Mouse (Mus musculus) MEL (cell line): ENCODE measurements around the gene Rgma. TPM values are rescaled to one million over a fixed set of nuclear protein-coding genes. Genes with fewer than 3 reads are reported as not detected.

Experiments
- DNase-seq: peaks from one replicate; pipeline ENCODE4 v3.0.0; 2011; ENCODE audit warnings: low read depth, low spot score
- H3K27ac ChIP-seq: 2 replicates; pipeline ENCODE4 v1.5.1; 2012; ENCODE audit warnings: low read depth, mild to moderate bottlenecking, control low read depth, low read length, moderate library complexity; ENCODE audit not compliant: control insufficient read depth
- H3K27me3 ChIP-seq, 2 experiments: fragments of 150-350 bp in 1 of 2; sonication (generic) in 1 of 2; 2 replicates each; pipeline ENCODE4 v1.6.1; 2012; ENCODE audit warnings: low read length in 2 of 2, mild to moderate bottlenecking in 2 of 2, improper control_type of control experiment in 1 of 2, moderate library complexity in 1 of 2; ENCODE audit not compliant: insufficient read depth in 2 of 2, control insufficient read depth in 1 of 2
- H3K36me3 ChIP-seq, 2 experiments: 2 replicates each; pipeline ENCODE4 v1.6.1; 2012 to 2014; ENCODE audit warnings: low read length in 2 of 2, improper control_type of control experiment in 1 of 2, inconsistent platforms in 1 of 2, mild to moderate bottlenecking in 1 of 2; ENCODE audit not compliant: insufficient read depth in 2 of 2, control insufficient read depth in 1 of 2
- H3K4me1 ChIP-seq, 2 experiments: fragments of 150-350 bp in 1 of 2; sonication (generic) in 1 of 2; 2 replicates each; pipeline ENCODE4 v1.6.1; 2012; ENCODE audit warnings: low read length in 2 of 2, improper control_type of control experiment in 1 of 2, mild to moderate bottlenecking in 1 of 2; ENCODE audit not compliant: insufficient read depth in 2 of 2, control insufficient read depth in 1 of 2
- H3K4me3 ChIP-seq, 2 experiments: fragments of 150-350 bp in 1 of 2; sonication (generic) in 1 of 2; 2 replicates each; pipeline ENCODE4 v1.5.1; 2012; ENCODE audit warnings: low read depth in 2 of 2, low read length in 2 of 2, mild to moderate bottlenecking in 2 of 2, moderate library complexity in 2 of 2, control low read depth in 1 of 2, improper control_type of control experiment in 1 of 2; ENCODE audit not compliant: control insufficient read depth in 1 of 2, insufficient read depth in 1 of 2
- H3K79me2 ChIP-seq: 2 replicates; pipeline ENCODE4 v1.6.1; 2012; ENCODE audit warnings: mild to moderate bottlenecking, low read length, moderate library complexity; ENCODE audit not compliant: control insufficient read depth, poor library complexity, insufficient read depth
- H3K9ac ChIP-seq: 2 replicates; pipeline ENCODE4 v1.6.1; 2012; ENCODE audit warnings: low read depth, mild to moderate bottlenecking, control low read depth, low read length, moderate library complexity; ENCODE audit not compliant: control insufficient read depth, poor library complexity, severe bottlenecking
- H3K9me3 ChIP-seq: fragments of 150-350 bp; sonication (generic); replicated peaks from 2 replicates; pipeline ENCODE4 v1.6.1; 2012; ENCODE audit warnings: mild to moderate bottlenecking, low read length, improper control_type of control experiment, moderate library complexity; ENCODE audit not compliant: insufficient read depth
- BHLHE40 ChIP-seq: IDR thresholded peaks from 2 replicates; pipeline ENCODE4 v1.6.1; 2012; ENCODE audit warnings: low read depth, mild to moderate bottlenecking, inconsistent platforms, low read length, improper control_type of control experiment, borderline replicate concordance
- CTCF ChIP-seq, 3 experiments: IDR thresholded peaks in 2 of 3; conservative IDR thresholded peaks in 1 of 3; 2 replicates each; pipeline ENCODE4 v1.5.1; 2011 to 2012; ENCODE audit warnings: low read length in 3 of 3, low read depth in 2 of 3, mild to moderate bottlenecking in 2 of 3, improper control_type of control experiment in 1 of 3, inconsistent platforms in 1 of 3, mixed read lengths in 1 of 3, moderate library complexity in 1 of 3; ENCODE audit not compliant: control insufficient read depth in 1 of 3, insufficient read depth in 1 of 3, poor library complexity in 1 of 3, severe bottlenecking in 1 of 3
- E2F4 ChIP-seq: IDR thresholded peaks from 2 replicates; pipeline ENCODE4 v1.6.1; 2011; ENCODE audit warnings: low read depth, low read length, improper control_type of control experiment, borderline replicate concordance
- HCFC1 ChIP-seq: IDR thresholded peaks from 2 replicates; pipeline ENCODE4 v1.6.1; 2012; ENCODE audit warnings: low read depth, mild to moderate bottlenecking, inconsistent platforms, low read length, improper control_type of control experiment, moderate library complexity
- JUND ChIP-seq: IDR thresholded peaks from 2 replicates; pipeline ENCODE4 v1.6.1; 2011; ENCODE audit warnings: low read depth, mild to moderate bottlenecking, improper control_type of control experiment, low read length
- MAFK ChIP-seq: IDR thresholded peaks from 2 replicates; pipeline ENCODE4 v1.6.1; 2011; ENCODE audit warnings: low read depth, mild to moderate bottlenecking, low read length, improper control_type of control experiment, borderline replicate concordance
- MAX ChIP-seq: IDR thresholded peaks from 2 replicates; pipeline ENCODE4 v1.6.1; 2011; ENCODE audit warnings: low read length, improper control_type of control experiment
- MEF2A ChIP-seq: IDR thresholded peaks from 2 replicates; pipeline ENCODE4 v1.6.1; 2014; ENCODE audit warnings: low read depth, mild to moderate bottlenecking, inconsistent platforms, low read length, improper control_type of control experiment; ENCODE audit not compliant: poor library complexity, insufficient replicate concordance, severe bottlenecking; ENCODE audit errors: extremely low read depth
- MXI1 ChIP-seq: IDR thresholded peaks from 2 replicates; pipeline ENCODE4 v1.6.1; 2011; ENCODE audit warnings: mild to moderate bottlenecking, low read depth, low read length, improper control_type of control experiment
- MYB ChIP-seq: IDR thresholded peaks from 2 replicates; pipeline ENCODE4 v1.6.1; 2011; ENCODE audit warnings: mild to moderate bottlenecking, low read depth, low read length, improper control_type of control experiment
- MYC ChIP-seq: IDR thresholded peaks from 2 replicates; pipeline ENCODE4 v1.6.1; 2011; ENCODE audit warnings: low read depth, mild to moderate bottlenecking, low read length, improper control_type of control experiment, moderate library complexity
- NELFE ChIP-seq: IDR thresholded peaks from 2 replicates; pipeline ENCODE4 v1.6.1; 2011; ENCODE audit warnings: low read depth, low read length, improper control_type of control experiment
- NRF1 ChIP-seq: IDR thresholded peaks from 2 replicates; pipeline ENCODE4 v1.6.1; 2014; ENCODE audit warnings: low read depth, mild to moderate bottlenecking, inconsistent platforms, low read length, improper control_type of control experiment, moderate library complexity; ENCODE audit not compliant: poor library complexity, insufficient read depth, severe bottlenecking
- RCOR1 ChIP-seq: IDR thresholded peaks from 2 replicates; pipeline ENCODE4 v1.6.1; 2012; ENCODE audit warnings: low read depth, mild to moderate bottlenecking, inconsistent platforms, low read length, improper control_type of control experiment
- SIN3A ChIP-seq: IDR thresholded peaks from 2 replicates; pipeline ENCODE4 v1.6.1; 2012; ENCODE audit warnings: low read length, improper control_type of control experiment, inconsistent platforms
- TAL1 ChIP-seq: IDR thresholded peaks from 2 replicates; pipeline ENCODE4 v1.6.1; 2012; ENCODE audit warnings: mild to moderate bottlenecking, inconsistent platforms, low read length, moderate library complexity, mixed read lengths
- USF2 ChIP-seq, 2 experiments: IDR thresholded peaks; 2 replicates each; pipeline ENCODE4 v1.6.1; 2011 to 2012; ENCODE audit warnings: improper control_type of control experiment in 2 of 2, low read length in 2 of 2, borderline replicate concordance in 1 of 2, inconsistent platforms in 1 of 2, low read depth in 1 of 2, mild to moderate bottlenecking in 1 of 2; ENCODE audit not compliant: insufficient read depth in 1 of 2
- ZC3H11A ChIP-seq: IDR thresholded peaks from 2 replicates; pipeline ENCODE4 v1.6.1; 2012; ENCODE audit warnings: low read depth, mild to moderate bottlenecking, inconsistent platforms, low read length, improper control_type of control experiment
- ZKSCAN1 ChIP-seq: IDR thresholded peaks from 2 replicates; pipeline ENCODE4 v1.6.1; 2012; ENCODE audit warnings: low read depth, mild to moderate bottlenecking, inconsistent platforms, low read length, improper control_type of control experiment, moderate library complexity
- ZMIZ1 ChIP-seq: IDR thresholded peaks from 2 replicates; pipeline ENCODE4 v1.6.1; 2012; ENCODE audit warnings: low read depth, mild to moderate bottlenecking, inconsistent platforms, low read length, improper control_type of control experiment, moderate library complexity
- polyA plus RNA-seq, 2 experiments: library from polyadenylated mRNA; stranded (reverse) in 1 of 2; unstranded in 1 of 2; fragments of >175 nt in 1 of 2; fragments of >200 nt in 1 of 2; gene quantifications; 2 replicates each; pipeline versions ENCODE4 v1.2.1 to v1.2.4; 2012; ENCODE audit warnings: low replicate concordance in 2 of 2, low read depth in 1 of 2; ENCODE audit not compliant: insufficient read length in 2 of 2, insufficient read depth in 1 of 2, missing spikeins in 1 of 2
- total RNA-seq: library from RNA; depleted of rRNA; stranded (reverse); fragments of 300-350 nt; gene quantifications from 2 replicates; pipeline ENCODE4 v1.2.3, GENCODE M21; 2012

Rgma gene
- total and polyA plus RNA-seq, 3 experiments = not detected

DNA sequence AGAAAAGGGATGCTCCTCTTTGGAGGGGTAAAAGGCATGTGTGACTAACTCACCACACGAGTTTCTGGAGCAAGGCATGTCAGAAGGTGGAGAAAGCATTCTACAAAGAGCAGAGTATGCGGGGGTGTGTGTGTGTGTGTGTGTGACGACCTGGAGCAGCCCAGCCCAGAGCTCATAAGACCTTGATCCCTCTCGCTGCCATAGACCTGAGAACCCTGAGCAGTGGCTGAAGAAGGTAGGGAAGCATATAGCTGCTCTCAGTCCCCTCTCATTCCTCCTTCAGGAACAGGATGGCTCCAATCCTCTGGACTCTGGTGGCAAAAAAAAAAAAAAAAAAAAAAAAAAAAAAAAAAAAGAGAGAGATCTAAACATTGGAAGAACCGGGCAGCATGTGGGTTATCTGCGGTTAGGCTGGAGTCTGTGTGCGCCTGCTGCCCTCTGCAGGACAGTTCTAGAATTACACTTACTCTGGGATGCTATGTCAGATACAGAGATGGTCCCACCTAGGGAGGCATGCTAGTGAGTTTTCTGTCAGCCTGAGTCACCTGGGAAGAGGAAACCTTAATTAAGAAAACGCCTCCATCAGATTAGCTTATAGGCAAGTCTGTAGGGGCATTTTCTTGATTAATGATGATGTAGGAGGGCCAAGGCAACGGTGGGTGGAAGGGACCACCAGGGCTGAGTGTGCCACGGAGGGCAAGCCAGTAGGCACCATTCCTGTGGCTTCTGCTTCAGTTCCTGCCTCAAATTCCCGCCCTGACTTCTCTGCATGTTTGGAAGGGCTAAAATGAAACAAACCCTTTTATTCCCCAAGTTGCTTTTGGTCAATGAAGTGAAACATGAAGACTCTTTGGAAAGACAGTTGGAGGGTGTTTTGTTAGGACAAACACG is 47.2 kb downstream of the Rgma start (continued):
- TF ChIP-seq TAL1 = no peak
- TF ChIP-seq MYC = peak; percentile 80
- TF ChIP-seq MYB = no peak
- no peak for TF ChIP-seq MAFK

- no peak overlapping the region for H3K9ac ChIP-seq
- no peak for DNase-seq
- TF ChIP-seq MAX (no peak), CTCF (IDR thresholded peaks at IDR 0.05 in 2 of 3, conservative IDR thresholded peaks at IDR 0.05 in 1 of 3; ENCODE audit: control insufficient read depth in 1 of 3, insufficient read depth in 1 of 3, low read depth in 2 of 3, low read length in 3 of 3, poor library complexity in 1 of 3, severe bottlenecking in 1 of 3) (no peak), ZKSCAN1 (no peak), RCOR1 (no peak), USF2 (IDR thresholded peaks at IDR 0.05; ENCODE audit: borderline replicate concordance in 1 of 2, insufficient read depth in 1 of 2, low read depth in 1 of 2, low read length in 2 of 2) (no peak), NELFE (no peak), MAFK (no peak), ZC3H11A (no peak), MXI1 (no peak), MYB (no peak), MEF2A (no peak), BHLHE40 (no peak), ZMIZ1 (no peak), JUND (no peak), E2F4 (no peak), NRF1 (no peak), HCFC1 (no peak), SIN3A (no peak)
Observed at GRCm38 (mm10) chr7:73423236-73423635, 47.9 kb downstream of the Rgma start.

More at GRCm38 (mm10) chr7:73423236-73423635, 47.9 kb downstream of the Rgma start:
- Histone ChIP-seq H3K9me3 (no peaks in the 10 kb centered on the region), H3K4me1 (peaks cover 6 to 13% of the 10 kb centered on the region in 2 experiments), H3K27me3 (no peaks in the 10 kb centered on the region), H3K27ac (no peak overlapping the region), H3K36me3 (peaks cover 3 to 4% of the 10 kb centered on the region in 2 experiments), H3K79me2 (no peaks in the 10 kb centered on the region), H3K4me3 (no peak overlapping the region)
